Mouse (Mus musculus) C2C12 (cell line): ENCODE data around the gene AC140267.1.

Experiments used
- CTCF ChIP-seq: IDR thresholded peaks from one replicate; pipeline ENCODE4 v1.5.1; 2011; ENCODE audit not compliant: control insufficient read depth, insufficient read depth, insufficient read length
- FOSL1 ChIP-seq: IDR thresholded peaks from one replicate; pipeline ENCODE4 v1.8.0; 2011; ENCODE audit warnings: mild to moderate bottlenecking, low read length; ENCODE audit not compliant: poor library complexity, insufficient read depth, severe bottlenecking

DNA sequence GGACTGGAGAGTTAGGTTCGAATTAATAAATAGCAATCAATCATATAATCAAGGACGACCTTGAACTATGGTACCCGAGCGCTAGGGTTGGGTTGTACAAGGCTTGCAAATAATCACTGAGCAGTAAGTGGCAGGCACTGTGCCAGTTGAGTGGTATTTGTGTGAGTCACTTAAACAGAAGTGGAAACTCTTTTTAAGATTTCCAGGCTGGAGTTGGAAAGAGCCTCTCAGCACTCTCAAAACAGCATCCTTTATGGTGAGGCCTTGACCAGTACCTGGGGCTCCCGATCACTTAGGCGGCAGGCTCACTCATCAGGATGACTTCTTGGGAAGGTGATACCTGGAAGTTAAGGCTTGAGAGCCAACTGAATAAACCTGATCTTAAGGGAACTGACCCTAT is 18.6 kb downstream of the AC140267.1 start:
- TF ChIP-seq CTCF: no peak
- no peak for TF ChIP-seq FOSL1
